Mouse (Mus musculus) spleen, adult 2 months (tissue): Measurements from ENCODE around the gene Spata21. TPM values are rescaled to one million over a fixed set of nuclear protein-coding genes. Genes with fewer than 3 reads are reported as not detected.

ENCODE experiments used
- DNase-seq, 2 experiments: peaks; one replicate each; pipeline versions ENCODE4 v3.0.0 to v3.0.0-alpha.2; 2012 to 2021; ENCODE audit warnings: low spot score in 2 of 2, low read depth in 1 of 2
- H3K27ac ChIP-seq: fragments of 200-500 bp; 2 replicates; pipeline ENCODE4 v1.5.1; 2012; ENCODE audit warnings: low read length, inconsistent platforms; ENCODE audit not compliant: insufficient read depth
- H3K27me3 ChIP-seq: fragments of 200-500 bp; 2 replicates; pipeline ENCODE4 v1.6.1; 2012; ENCODE audit warnings: mild to moderate bottlenecking, moderate library complexity, low read length, inconsistent platforms; ENCODE audit not compliant: control insufficient read depth, insufficient read depth
- H3K36me3 ChIP-seq: fragments of 200-500 bp; 2 replicates; pipeline ENCODE4 v1.6.1; 2012; ENCODE audit warnings: mild to moderate bottlenecking, low read length, inconsistent platforms; ENCODE audit not compliant: control insufficient read depth, insufficient read depth
- H3K4me1 ChIP-seq: fragments of 200-500 bp; 2 replicates; pipeline ENCODE4 v1.6.1; 2011; ENCODE audit warnings: inconsistent platforms; ENCODE audit not compliant: control insufficient read depth, insufficient read depth, insufficient read length
- H3K4me3 ChIP-seq: fragments of 200-500 bp; 2 replicates; pipeline ENCODE4 v1.5.1; 2011; ENCODE audit warnings: mild to moderate bottlenecking, inconsistent platforms; ENCODE audit not compliant: insufficient read depth, insufficient read length; ENCODE audit errors: extremely low read depth
- CTCF ChIP-seq: fragments of 200-500 bp; IDR thresholded peaks from 2 replicates; pipeline ENCODE4 v1.5.1; 2011; ENCODE audit warnings: mild to moderate bottlenecking, inconsistent platforms; ENCODE audit not compliant: insufficient read depth, insufficient read length, insufficient replicate concordance; ENCODE audit errors: extremely low read depth
- POLR2A ChIP-seq: fragments of 200-500 bp; IDR thresholded peaks from 2 replicates; pipeline ENCODE4 v1.6.1; 2011; ENCODE audit warnings: low read depth, low read length, inconsistent platforms
- WGBS: fragments of 180-500 bp; shearing (Covaris S2); methylation state at CpG from one replicate; pipeline ENCODE4 v1.1.7; 2018; 5-methylcytosine and 5-hydroxymethylcytosine counted together
- polyA plus RNA-seq: library from polyadenylated mRNA; depleted of rRNA; stranded (reverse); fragments of >200 nt; gene quantifications from 2 replicates; pipeline ENCODE4 v1.2.3, GENCODE M21; 2012

Spata21 gene
- polyA plus RNA-seq, 1 experiment = not detected

DNA sequence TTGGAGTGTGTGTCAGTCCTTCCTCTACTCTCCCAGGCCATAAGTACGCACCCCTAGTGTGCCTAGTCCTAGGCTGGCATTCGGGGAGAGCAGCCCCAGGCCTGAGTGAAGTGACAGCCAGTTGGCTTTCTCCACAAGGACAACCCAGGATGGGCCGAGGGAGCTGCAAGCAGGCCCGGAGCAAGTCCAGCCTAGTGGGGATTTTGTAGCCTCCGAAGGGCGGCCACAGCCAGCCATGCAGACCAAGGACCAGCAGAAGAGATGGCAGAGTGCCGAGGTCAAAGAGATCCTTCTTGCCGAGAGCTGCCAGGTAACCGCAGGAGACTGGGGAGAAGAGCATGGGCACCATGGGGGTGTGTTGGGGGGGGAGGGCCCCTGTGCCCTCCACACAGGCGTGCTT, 6.9 kb downstream of the Spata21 start:
- DNase-seq = no peak
- no peaks in the 10 kb centered on the region for H3K4me1 ChIP-seq
- WGBS = 93% methylated on average over 10 of the region's 10 CpGs

DNA sequence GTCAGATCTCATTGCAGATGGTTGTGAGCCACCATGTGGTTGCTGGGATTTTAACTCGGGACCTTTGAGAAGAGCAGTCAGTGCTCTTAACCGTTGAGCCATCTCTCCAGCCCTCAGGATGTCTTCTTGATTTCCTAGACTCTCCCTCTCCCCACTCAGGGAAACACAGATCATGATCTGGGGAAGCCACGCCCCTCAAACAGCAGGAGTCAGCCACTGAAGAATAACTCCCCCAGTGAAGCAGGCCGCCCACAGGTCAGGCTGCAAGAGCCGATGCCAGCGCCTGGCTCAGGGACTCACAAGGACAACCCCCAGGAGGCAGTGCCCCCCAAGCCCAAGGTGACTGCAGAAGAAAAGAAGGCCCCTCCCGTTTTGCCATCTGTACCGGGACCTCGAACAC, 8.6 kb downstream of the Spata21 start:
- 42% methylated on average over 9 of the region's 9 CpGs for WGBS
- no peaks in the 10 kb centered on the region for H3K27me3 ChIP-seq
- no peaks in the 10 kb centered on the region for H3K36me3 ChIP-seq
- no peaks in the 10 kb centered on the region for H3K4me1 ChIP-seq
- no peak for DNase-seq
- no peak overlapping the region for H3K4me3 ChIP-seq
- H3K27ac ChIP-seq = no peak overlapping the region
- TF ChIP-seq CTCF (no peak), POLR2A (no peak)

More for the DNA sequence above, 6.9 kb downstream of the Spata21 start:
- Histone ChIP-seq H3K36me3 (no peaks in the 10 kb centered on the region), H3K27ac (no peak overlapping the region), H3K4me3 (no peak overlapping the region), H3K27me3 (no peaks in the 10 kb centered on the region)
- no peak for TF ChIP-seq CTCF
- no peak for TF ChIP-seq POLR2A

DNA sequence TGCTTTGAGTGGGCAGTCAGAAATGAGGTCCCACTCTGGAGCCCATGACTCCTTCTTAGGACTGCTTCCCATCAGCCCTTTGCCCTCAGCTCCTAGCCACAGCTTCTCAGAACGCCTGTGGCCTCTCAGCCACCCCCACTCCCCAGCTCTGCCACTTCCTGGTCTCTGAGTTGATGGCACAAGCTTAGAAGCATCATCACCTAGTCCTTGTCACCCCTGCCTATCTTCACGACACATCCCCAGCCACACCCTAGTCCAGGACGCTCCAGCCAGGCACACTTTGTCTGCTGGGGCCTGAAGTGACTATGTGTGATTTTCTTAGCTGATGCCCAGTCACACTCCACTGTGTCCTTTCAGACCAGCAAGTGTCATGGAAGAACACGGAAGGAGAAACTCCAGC, 10.8 kb downstream of the Spata21 start:
- Histone ChIP-seq H3K4me3 (no peak overlapping the region), H3K4me1 (no peaks in the 10 kb centered on the region), H3K27ac (no peak overlapping the region), H3K27me3 (no peaks in the 10 kb centered on the region), H3K36me3 (no peaks in the 10 kb centered on the region)
- no peak for TF ChIP-seq CTCF
- no peak for TF ChIP-seq POLR2A
- no peak for DNase-seq
- WGBS = 52% methylated on average over 4 of the region's 4 CpGs

DNA sequence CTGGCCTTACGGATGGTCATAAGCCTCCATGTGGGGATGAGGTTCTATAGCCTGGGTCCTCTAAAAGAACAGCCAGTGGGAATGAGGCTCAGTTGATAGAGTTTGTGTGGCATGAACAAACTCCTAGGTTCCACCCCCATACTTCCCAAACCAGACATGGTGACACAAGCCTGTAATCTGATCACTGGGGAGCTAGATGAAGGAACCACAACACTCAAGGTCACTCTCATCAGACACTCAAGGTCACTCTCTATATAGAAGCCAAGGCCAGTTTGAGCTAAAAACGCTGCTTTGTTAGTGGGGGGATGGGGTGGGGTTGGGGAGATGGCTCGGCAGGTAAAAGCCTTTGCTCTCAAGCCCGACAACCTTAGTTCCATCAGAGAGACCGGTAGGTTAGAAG, 11.8 kb downstream of the Spata21 start:
- TF ChIP-seq POLR2A (no peak), CTCF (no peak)
- H3K27ac ChIP-seq = no peak overlapping the region
- WGBS = 82% methylated on average over 5 of the region's 5 CpGs
- no peak overlapping the region for H3K4me3 ChIP-seq
- DNase-seq = no peak
- no peaks in the 10 kb centered on the region for H3K36me3 ChIP-seq
- no peaks in the 10 kb centered on the region for H3K4me1 ChIP-seq
- no peaks in the 10 kb centered on the region for H3K27me3 ChIP-seq

DNA sequence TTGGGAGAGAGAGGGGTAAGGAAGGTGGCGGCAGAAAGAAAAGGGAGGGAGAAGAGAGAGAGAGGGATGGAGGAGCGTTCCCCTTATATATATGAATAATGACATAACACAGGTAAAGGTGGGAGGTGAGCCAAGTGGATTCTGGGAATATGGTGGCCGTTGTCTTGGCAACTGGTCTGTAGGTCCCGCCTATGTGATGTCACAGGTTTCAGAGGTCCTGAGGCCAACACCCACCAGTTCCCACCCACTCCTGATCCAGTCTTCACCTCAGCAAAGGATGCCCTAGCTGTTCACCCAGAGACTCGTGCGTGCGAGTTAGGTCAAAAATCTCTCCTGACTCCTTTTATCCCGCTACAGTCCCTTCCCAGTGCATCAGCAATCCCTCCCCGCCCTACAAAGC, 13.2 kb downstream of the Spata21 start:
- 90% methylated on average over 9 of the region's 9 CpGs for WGBS
- Histone ChIP-seq H3K27ac (no peak overlapping the region), H3K4me1 (no peaks in the 10 kb centered on the region), H3K36me3 (no peaks in the 10 kb centered on the region), H3K4me3 (no peak overlapping the region), H3K27me3 (no peaks in the 10 kb centered on the region)
- TF ChIP-seq POLR2A (no peak), CTCF (no peak)
- no peak for DNase-seq

DNA sequence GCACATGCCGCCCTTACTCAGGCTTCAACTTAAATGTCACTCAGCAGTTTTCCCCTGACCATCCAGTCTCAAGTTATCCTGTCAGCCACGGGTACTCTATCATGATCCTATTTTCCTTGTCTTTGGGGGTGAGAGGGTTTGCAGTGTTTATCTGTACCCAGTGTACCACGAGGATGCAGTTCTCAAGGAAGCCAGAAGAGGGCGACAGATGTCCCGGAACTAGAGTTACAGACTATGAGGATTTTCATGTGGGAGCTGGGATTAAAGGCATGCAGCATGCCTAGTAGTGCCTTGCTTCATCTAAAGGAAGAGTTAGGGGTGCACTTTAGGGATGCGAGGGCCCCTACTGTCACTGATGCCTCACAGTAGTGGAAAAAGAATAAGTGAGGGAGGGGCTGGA, 13.7 kb downstream of the Spata21 start:
- TF ChIP-seq POLR2A (no peak), CTCF (peak; percentile 27; the same call in 1 of the 2 replicates)
- no peak for DNase-seq
- 76% methylated on average over 6 of the region's 6 CpGs for WGBS
- Histone ChIP-seq H3K4me1 (no peaks in the 10 kb centered on the region), H3K27me3 (no peaks in the 10 kb centered on the region), H3K36me3 (no peaks in the 10 kb centered on the region), H3K4me3 (no peak overlapping the region), H3K27ac (no peak overlapping the region)

DNA sequence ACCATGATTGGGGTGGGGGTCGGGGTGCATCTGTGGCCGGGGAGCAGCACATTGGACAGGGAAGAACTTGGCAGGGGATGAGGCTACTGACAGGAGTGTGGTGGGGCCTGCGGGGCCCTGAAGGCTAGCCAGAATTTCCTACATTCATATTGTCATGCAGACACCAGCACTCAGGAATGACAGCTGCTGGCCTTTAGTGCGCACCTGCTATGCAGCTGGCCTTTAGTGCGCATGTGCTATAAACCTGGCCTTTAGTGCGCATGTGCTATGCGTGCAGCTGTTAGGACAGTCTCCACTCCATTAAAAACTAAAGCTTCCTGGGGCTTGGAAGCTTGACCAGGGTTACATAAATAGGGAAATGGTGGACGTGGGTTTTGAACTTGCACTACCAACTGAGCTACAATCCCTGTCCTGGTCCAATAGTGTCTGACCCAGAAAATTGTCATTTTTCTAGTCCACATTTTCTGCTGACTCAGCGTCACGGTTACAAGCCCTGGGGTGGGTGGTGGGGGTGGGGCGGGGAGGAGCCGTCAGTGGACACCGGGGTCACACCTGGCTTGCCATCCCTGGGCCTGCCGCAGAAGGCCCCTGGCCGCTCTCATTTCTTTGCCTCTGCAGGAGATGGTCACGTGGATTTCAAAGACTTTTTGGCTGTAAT, 18.5 kb downstream of the Spata21 start:
- 84% methylated on average over 16 of the region's 16 CpGs for WGBS
- H3K36me3 ChIP-seq = no peaks in the 10 kb centered on the region
- H3K27ac ChIP-seq = no peak overlapping the region
- H3K4me1 ChIP-seq = no peaks in the 10 kb centered on the region
- DNase-seq = no peak
- TF ChIP-seq CTCF = no peak
- no peak for TF ChIP-seq POLR2A
- H3K27me3 ChIP-seq = no peaks in the 10 kb centered on the region
- H3K4me3 ChIP-seq = no peak overlapping the region
